Mouse (Mus musculus) adrenal gland, postnatal 0 days (tissue): ENCODE measurements around the gene Hdac2. TPM values are rescaled to one million over a fixed set of nuclear protein-coding genes. Genes with fewer than 3 reads are reported as not detected.

ENCODE experiments used
- polyA plus RNA-seq: library from polyadenylated mRNA; unstranded; fragments of >200 nt; fragmentation: Nextera tagmentation; extraction: Ambion mirVana; gene quantifications from 2 replicates; pipeline ENCODE4 v1.2.1, GENCODE M21; 2015

The Hdac2 gene
- polyA plus RNA-seq: 144 and 150 TPM in 2 replicates

GRCm38 (mm10) chr10:36974086-36974675 lies at the start of gene Hdac2:
TSS of gene Hdac2 (plus strand) at chr10:36974544.

Other genes with a start within 250 kb of the Hdac2 start
- gene Marcks, start 164.4 kb downstream of the Hdac2 start, polyA plus RNA-seq: 75.2 and 94.1 TPM in 2 replicates